Mouse (Mus musculus): ENCODE data around the gene Plekha6.
A peak's percentile ranks its signal among the peaks of the same experiment; 100 is the strongest.

The Plekha6 gene

GRCm38 (mm10) chr1:133244668-133245067 is 80.7 kb downstream of the Plekha6 start:
- no peak for DNase-seq (ENCODE audit: low spot score in 2 of 2)

- no peak for DNase-seq (ENCODE audit: low spot score in 2 of 2)
Measured at GRCm38 (mm10) chr1:133245690-133246619, 81.9 kb downstream of the Plekha6 start.

GRCm38 (mm10) chr1:133247189-133247588 is 83.2 kb downstream of the Plekha6 start:
- no peak for DNase-seq (ENCODE audit: low spot score in 2 of 2)

- no peak for DNase-seq (ENCODE audit: low spot score in 2 of 2)
Measured at GRCm38 (mm10) chr1:133250761-133251160, 86.8 kb downstream of the Plekha6 start.

- DNase-seq (ENCODE audit: low spot score in 2 of 2), result no peak
Measured at GRCm38 (mm10) chr1:133251625-133252034, 87.6 kb downstream of the Plekha6 start.

- no peak for DNase-seq (ENCODE audit: low spot score in 2 of 2)
Measured at GRCm38 (mm10) chr1:133252251-133252650, 88.2 kb downstream of the Plekha6 start.

GRCm38 (mm10) chr1:133252801-133253531 is 89.0 kb downstream of the Plekha6 start:
- no peak for DNase-seq (ENCODE audit: low spot score in 2 of 2)

- DNase-seq (ENCODE audit: low spot score in 2 of 2), result no peak
Measured at GRCm38 (mm10) chr1:133253532-133253866, 89.5 kb downstream of the Plekha6 start.

GRCm38 (mm10) chr1:133254226-133254625 is 90.2 kb downstream of the Plekha6 start:
- DNase-seq (ENCODE audit: low spot score in 2 of 2), result no peak

- no peak for DNase-seq (ENCODE audit: low spot score in 2 of 2)
Measured at GRCm38 (mm10) chr1:133254856-133255764, 91.1 kb downstream of the Plekha6 start.

- DNase-seq (ENCODE audit: low spot score in 2 of 2), result no peak
Measured at GRCm38 (mm10) chr1:133255776-133256175, 91.8 kb downstream of the Plekha6 start.

- DNase-seq (ENCODE audit: low spot score in 2 of 2), result no peak
Measured at GRCm38 (mm10) chr1:133256347-133256746, 92.3 kb downstream of the Plekha6 start.

GRCm38 (mm10) chr1:133258694-133259093 is 94.7 kb downstream of the Plekha6 start:
- DNase-seq (ENCODE audit: low spot score in 2 of 2), result no peak

GRCm38 (mm10) chr1:133262628-133263027 is 98.6 kb downstream of the Plekha6 start:
- DNase-seq (ENCODE audit: low spot score in 2 of 2), result no peak

- DNase-seq (ENCODE audit: low spot score in 2 of 2), result no peak
Measured at GRCm38 (mm10) chr1:133263134-133263533, 99.1 kb downstream of the Plekha6 start.

- DNase-seq (ENCODE audit: low spot score in 2 of 2), result no peak
Measured at GRCm38 (mm10) chr1:133264367-133264766, 100.4 kb downstream of the Plekha6 start.

GRCm38 (mm10) chr1:133265114-133265766 is 101.2 kb downstream of the Plekha6 start:
- DNase-seq (ENCODE audit: low spot score in 2 of 2), result no peak

- DNase-seq (ENCODE audit: low spot score in 2 of 2), result no peak
Measured at GRCm38 (mm10) chr1:133267094-133267493, 103.1 kb downstream of the Plekha6 start.

- DNase-seq (ENCODE audit: low spot score in 2 of 2), result peak in 1 of 2 experiments; percentile 31
Measured at GRCm38 (mm10) chr1:133267813-133268492, 103.9 kb downstream of the Plekha6 start.

GRCm38 (mm10) chr1:133268503-133268902 is 104.5 kb downstream of the Plekha6 start:
- no peak for DNase-seq (ENCODE audit: low spot score in 2 of 2)

- DNase-seq (ENCODE audit: low spot score in 2 of 2), result no peak
Measured at GRCm38 (mm10) chr1:133270336-133270735, 106.3 kb downstream of the Plekha6 start.

Data from spleen, postnatal 4 days (tissue).